Mouse (Mus musculus) spleen, adult 2 months (tissue): Measurements from ENCODE around the gene Tmem274. TPM values are rescaled to one million over a fixed set of nuclear protein-coding genes. Genes with fewer than 3 reads are reported as not detected.
A peak's percentile ranks its signal among the peaks of the same experiment; 100 is the strongest.

ENCODE experiments used
- DNase-seq, 2 experiments: peaks; one replicate each; pipeline versions ENCODE4 v3.0.0 to v3.0.0-alpha.2; 2012 to 2021; ENCODE audit warnings: low spot score in 2 of 2, low read depth in 1 of 2
- H3K27ac ChIP-seq: fragments of 200-500 bp; 2 replicates; pipeline ENCODE4 v1.5.1; 2012; ENCODE audit warnings: low read length, inconsistent platforms; ENCODE audit not compliant: insufficient read depth
- H3K27me3 ChIP-seq: fragments of 200-500 bp; 2 replicates; pipeline ENCODE4 v1.6.1; 2012; ENCODE audit warnings: mild to moderate bottlenecking, moderate library complexity, low read length, inconsistent platforms; ENCODE audit not compliant: control insufficient read depth, insufficient read depth
- H3K36me3 ChIP-seq: fragments of 200-500 bp; 2 replicates; pipeline ENCODE4 v1.6.1; 2012; ENCODE audit warnings: mild to moderate bottlenecking, low read length, inconsistent platforms; ENCODE audit not compliant: control insufficient read depth, insufficient read depth
- H3K4me1 ChIP-seq: fragments of 200-500 bp; 2 replicates; pipeline ENCODE4 v1.6.1; 2011; ENCODE audit warnings: inconsistent platforms; ENCODE audit not compliant: control insufficient read depth, insufficient read depth, insufficient read length
- H3K4me3 ChIP-seq: fragments of 200-500 bp; 2 replicates; pipeline ENCODE4 v1.5.1; 2011; ENCODE audit warnings: mild to moderate bottlenecking, inconsistent platforms; ENCODE audit not compliant: insufficient read depth, insufficient read length; ENCODE audit errors: extremely low read depth
- CTCF ChIP-seq: fragments of 200-500 bp; IDR thresholded peaks from 2 replicates; pipeline ENCODE4 v1.5.1; 2011; ENCODE audit warnings: mild to moderate bottlenecking, inconsistent platforms; ENCODE audit not compliant: insufficient read depth, insufficient read length, insufficient replicate concordance; ENCODE audit errors: extremely low read depth
- POLR2A ChIP-seq: fragments of 200-500 bp; IDR thresholded peaks from 2 replicates; pipeline ENCODE4 v1.6.1; 2011; ENCODE audit warnings: low read depth, low read length, inconsistent platforms
- WGBS: fragments of 180-500 bp; shearing (Covaris S2); methylation state at CpG from one replicate; pipeline ENCODE4 v1.1.7; 2018; 5-methylcytosine and 5-hydroxymethylcytosine counted together
- polyA plus RNA-seq: library from polyadenylated mRNA; depleted of rRNA; stranded (reverse); fragments of >200 nt; gene quantifications from 2 replicates; pipeline ENCODE4 v1.2.3, GENCODE M21; 2012

Tmem274 gene
- polyA plus RNA-seq, 1 experiment: not detected

DNA sequence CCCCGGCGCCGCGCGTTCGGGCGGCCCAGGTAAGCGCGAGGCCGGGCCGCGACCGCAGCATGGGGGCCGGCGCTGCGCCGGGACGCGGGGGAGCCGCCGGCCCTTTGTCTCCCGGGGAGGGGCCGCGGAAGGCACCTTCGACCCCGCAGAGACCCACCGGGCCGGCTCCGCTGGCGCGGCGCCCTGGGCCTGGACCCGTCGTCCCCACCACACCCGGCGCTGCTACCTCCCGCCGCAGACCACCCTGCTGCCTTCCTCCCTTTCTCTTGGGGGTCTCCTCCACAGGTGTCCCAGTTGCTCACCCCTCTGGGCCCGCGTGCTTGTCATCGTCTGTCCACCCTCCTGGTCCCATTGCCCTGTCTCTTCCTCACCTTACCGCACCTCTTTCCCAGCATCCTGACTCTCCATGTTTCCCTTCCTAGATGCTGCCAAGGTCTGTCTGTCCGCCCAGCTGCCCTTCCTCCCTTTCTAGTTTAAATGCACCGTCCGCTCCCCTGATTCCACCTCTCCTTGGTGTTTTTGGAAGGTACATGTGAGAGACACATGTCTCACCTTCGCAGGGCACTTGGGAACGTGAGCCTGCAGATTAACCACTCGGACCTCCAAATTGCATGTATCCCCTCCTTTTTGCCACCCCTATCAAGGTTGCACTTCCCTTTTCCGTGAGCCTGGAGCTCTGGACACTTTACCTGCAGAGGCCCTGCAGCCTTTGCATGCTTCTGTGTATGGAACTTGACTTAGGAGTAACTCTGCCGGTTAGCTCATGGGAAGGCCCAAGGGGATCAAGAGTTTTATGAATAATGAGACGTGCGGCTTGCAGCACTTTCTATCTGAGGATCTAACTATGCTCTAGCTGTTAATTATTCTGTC lies 41.4 kb downstream of the Tmem274 start:
- peak in 1 of 2 experiments; percentile 10 for DNase-seq

DNA sequence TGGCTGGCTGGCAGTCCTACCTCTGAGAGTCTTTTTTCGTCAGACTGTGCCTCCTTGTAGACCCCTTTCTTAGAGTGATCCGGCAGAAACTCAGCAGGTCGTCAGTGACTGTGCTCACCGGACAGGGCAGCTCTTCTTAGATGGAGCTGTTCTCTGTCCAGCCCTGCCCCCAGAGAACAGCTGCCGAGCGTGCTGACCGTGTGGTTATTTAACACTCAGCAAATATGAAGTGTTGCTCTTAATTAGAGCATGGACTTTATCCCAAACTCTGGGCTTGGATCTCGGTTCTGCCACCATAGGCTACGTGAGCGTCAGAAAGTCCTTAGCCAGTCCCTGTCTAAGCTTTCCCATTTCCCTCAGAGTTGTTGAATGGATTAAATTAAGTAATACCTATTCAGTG lies 44.1 kb downstream of the Tmem274 start:
- TF ChIP-seq POLR2A (no peak), CTCF (no peak)
- no peak overlapping the region for H3K27ac ChIP-seq
- no peaks in the 10 kb centered on the region for H3K27me3 ChIP-seq
- peaks cover 3% of the 10 kb centered on the region; the same call in 1 of the 2 replicates for H3K4me1 ChIP-seq
- WGBS: 87% methylated on average over 10 of the region's 10 CpGs
- H3K4me3 ChIP-seq: no peak overlapping the region
- DNase-seq: no peak
- H3K36me3 ChIP-seq: no peaks in the 10 kb centered on the region

More for the DNA sequence above, 41.4 kb downstream of the Tmem274 start:
- Histone ChIP-seq H3K27me3 (no peaks in the 10 kb centered on the region), H3K4me1 (peaks cover 3% of the 10 kb centered on the region; the same call in 1 of the 2 replicates), H3K27ac (no peak overlapping the region), H3K4me3 (peak overlapping the region; percentile 52), H3K36me3 (no peaks in the 10 kb centered on the region)
- TF ChIP-seq CTCF: no peak
- no peak for TF ChIP-seq POLR2A
- WGBS: 10% methylated on average over 47 of the region's 52 CpGs

DNA sequence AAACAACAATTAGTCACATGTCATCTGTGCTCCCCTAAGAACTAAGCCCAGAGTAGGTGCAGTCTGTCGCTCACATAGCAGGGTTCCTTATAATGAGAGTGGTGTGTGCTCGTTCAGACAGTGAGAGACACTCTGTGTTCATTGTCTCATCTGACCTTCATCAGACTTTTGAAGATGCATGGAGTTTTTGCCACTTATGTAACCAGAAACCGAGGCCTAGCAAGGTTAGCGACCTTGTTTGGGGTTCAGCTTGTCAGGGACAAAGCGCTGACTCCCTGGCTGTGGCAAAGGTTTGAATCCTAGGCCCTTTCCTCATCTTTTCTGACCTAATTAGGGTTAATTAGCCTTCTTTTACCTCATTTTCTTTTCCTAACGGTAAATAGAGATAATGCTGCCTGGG lies 46.8 kb downstream of the Tmem274 start:
- DNase-seq: no peak
- Histone ChIP-seq H3K4me3 (no peak overlapping the region), H3K27me3 (no peaks in the 10 kb centered on the region), H3K4me1 (no peaks in the 10 kb centered on the region), H3K27ac (no peak overlapping the region), H3K36me3 (no peaks in the 10 kb centered on the region)
- WGBS: 92% methylated on average over 6 of the region's 6 CpGs
- TF ChIP-seq CTCF (no peak), POLR2A (no peak)

DNA sequence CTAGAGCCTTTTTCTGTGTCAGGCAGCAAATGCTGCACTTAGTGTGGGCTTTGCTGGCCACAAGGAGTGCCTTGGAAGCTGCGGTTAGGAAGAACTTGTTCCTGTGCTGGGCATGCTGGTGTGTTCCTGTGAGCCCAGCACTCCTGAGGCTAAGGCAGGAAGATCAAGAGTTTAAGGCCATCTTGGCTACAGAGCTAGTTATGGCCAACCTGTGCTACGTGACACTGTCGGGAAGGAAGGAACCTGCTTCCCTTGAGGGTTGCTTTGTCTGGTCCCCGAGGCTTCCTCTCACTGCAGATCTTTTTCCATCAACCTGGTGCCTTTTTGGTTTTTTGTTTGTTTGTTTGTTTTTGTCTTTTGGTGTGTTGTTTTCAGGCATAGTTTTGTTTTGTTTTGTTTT lies 48.0 kb downstream of the Tmem274 start:
- no peaks in the 10 kb centered on the region for H3K4me1 ChIP-seq
- DNase-seq: no peak
- TF ChIP-seq POLR2A (no peak), CTCF (no peak)
- no peaks in the 10 kb centered on the region for H3K27me3 ChIP-seq
- no peak overlapping the region for H3K27ac ChIP-seq
- H3K4me3 ChIP-seq: no peak overlapping the region
- WGBS: 76% methylated on average over 4 of the region's 4 CpGs
- no peaks in the 10 kb centered on the region for H3K36me3 ChIP-seq

DNA sequence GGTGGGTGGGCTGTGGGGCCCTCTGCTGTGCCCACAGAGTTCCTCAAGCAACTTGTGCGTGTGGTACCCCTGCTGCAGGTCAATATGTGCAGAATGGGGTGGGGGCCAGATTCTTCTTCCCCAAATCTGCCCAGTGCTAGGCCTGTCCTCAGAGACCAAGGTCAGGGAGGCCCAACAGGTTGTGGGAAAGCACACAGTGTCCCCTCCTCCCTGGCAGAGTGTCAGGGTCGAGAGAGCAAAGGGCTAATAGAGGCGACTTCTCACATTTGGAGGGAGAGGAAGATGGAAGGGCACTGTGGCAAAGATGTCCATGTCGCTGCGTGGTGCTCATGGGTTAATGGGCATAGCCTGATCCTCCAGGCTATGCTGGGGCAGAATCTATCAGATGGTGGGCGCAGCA lies 48.6 kb downstream of the Tmem274 start:
- 81% methylated on average over 6 of the region's 6 CpGs for WGBS
- Histone ChIP-seq H3K27me3 (no peaks in the 10 kb centered on the region), H3K36me3 (no peaks in the 10 kb centered on the region), H3K27ac (no peak overlapping the region), H3K4me3 (no peak overlapping the region), H3K4me1 (no peaks in the 10 kb centered on the region)
- no peak for TF ChIP-seq POLR2A
- no peak for TF ChIP-seq CTCF
- DNase-seq: no peak

DNA sequence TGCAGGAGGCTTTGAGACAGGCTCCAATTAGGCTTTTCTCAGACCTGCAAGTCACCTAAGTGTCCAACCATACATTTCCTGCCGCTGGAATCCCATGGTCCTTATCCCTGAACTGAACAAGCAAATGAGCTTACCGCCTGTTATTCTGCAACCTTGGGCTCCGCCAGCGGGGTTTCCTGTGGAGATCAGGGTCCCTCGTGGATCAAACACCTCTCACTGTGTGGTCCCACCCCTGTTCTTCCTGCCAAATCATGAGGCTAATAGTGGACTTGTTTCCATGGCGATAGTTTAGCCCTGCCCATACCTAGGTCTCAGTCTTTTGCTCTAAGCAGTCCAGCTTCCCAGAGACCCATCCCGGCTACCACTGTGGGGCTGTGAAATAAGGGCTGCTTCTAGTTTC lies 49.2 kb downstream of the Tmem274 start:
- no peak for DNase-seq
- WGBS: 75% methylated on average over 7 of the region's 7 CpGs
- TF ChIP-seq CTCF: no peak
- TF ChIP-seq POLR2A: no peak
- Histone ChIP-seq H3K27ac (no peak overlapping the region), H3K36me3 (no peaks in the 10 kb centered on the region), H3K4me3 (no peak overlapping the region), H3K27me3 (no peaks in the 10 kb centered on the region), H3K4me1 (no peaks in the 10 kb centered on the region)

DNA sequence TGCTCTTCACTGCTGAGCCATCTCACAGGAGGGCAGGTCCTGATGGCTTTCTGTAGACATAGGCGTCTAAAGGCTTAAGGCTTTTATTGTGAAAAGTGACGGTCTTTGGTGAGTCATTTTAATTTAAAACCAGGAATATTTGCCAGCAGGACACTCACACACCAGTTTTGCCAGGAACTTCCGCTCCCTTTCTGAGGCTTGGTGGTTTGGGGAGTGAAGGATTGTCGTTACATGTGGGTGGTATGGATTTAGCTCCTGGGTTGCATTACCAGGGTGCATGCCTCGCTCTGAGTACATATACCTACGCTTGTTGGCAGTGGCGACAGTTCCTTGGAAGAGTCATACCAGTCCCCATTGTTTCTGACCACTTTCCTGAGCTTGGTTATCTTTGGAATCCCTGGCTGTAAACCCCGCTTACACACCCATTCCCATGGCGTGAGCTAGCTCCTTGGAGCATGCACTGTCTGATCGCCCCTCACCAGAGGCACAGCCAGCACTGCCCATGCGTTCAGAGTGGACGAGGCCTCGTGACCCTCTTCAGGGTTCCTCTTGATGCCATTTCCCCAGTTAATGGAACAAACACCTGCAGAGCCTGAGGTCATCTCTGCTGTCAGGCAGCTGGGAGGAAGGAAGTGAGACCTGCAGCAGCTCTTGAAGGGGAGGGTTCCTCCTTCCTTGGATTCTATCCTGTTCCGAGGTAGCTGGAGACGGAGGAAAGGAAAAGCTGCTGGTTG lies 50.6 kb downstream of the Tmem274 start:
- Histone ChIP-seq H3K36me3 (no peaks in the 10 kb centered on the region), H3K27me3 (no peaks in the 10 kb centered on the region), H3K4me3 (no peak overlapping the region), H3K27ac (no peak overlapping the region), H3K4me1 (no peaks in the 10 kb centered on the region)
- WGBS: 78% methylated on average over 15 of the region's 15 CpGs
- TF ChIP-seq CTCF: no peak
- no peak for TF ChIP-seq POLR2A
- DNase-seq: no peak
